Mouse (Mus musculus) kidney, postnatal 0 days (tissue): ENCODE results near the gene Slc13a4. TPM values are rescaled to one million over a fixed set of nuclear protein-coding genes. Genes with fewer than 3 reads are reported as not detected.

ENCODE experiments used
- ATAC-seq: fragments of 200-750 bp; cut with Nextera tagmentation; replicated peaks from 2 replicates; pipeline ENCODE4 v1.8.0; 2017; ENCODE audit warnings: low read depth, moderate number of reproducible peaks, moderate TSS enrichment, moderate library complexity; ENCODE audit not compliant: low FRiP score
- DNase-seq: peaks from one replicate; pipeline ENCODE4 v3.0.0-alpha.2; 2016; ENCODE audit warnings: low spot score
- H3K27ac ChIP-seq: fragments of 300-500 bp; sonication (generic); 2 replicates; pipeline ENCODE4 v1.5.1; 2014; ENCODE audit warnings: mild to moderate bottlenecking
- H3K27me3 ChIP-seq: fragments of 300-500 bp; sonication (generic); 2 replicates; pipeline ENCODE4 v1.6.1; 2014; ENCODE audit warnings: low read length, mixed read lengths; ENCODE audit not compliant: insufficient read depth
- H3K36me3 ChIP-seq: fragments of 300-500 bp; sonication (generic); 2 replicates; pipeline ENCODE4 v1.6.1; 2014; ENCODE audit warnings: low read length, mixed read lengths; ENCODE audit not compliant: insufficient read depth
- H3K4me1 ChIP-seq: fragments of 300-500 bp; sonication (generic); replicated peaks from 2 replicates; pipeline ENCODE4 v1.6.1; 2014; ENCODE audit warnings: antibody characterized with exemption, low read length, mixed read lengths; ENCODE audit not compliant: insufficient read depth
- H3K4me2 ChIP-seq: fragments of 300-500 bp; sonication (generic); 2 replicates; pipeline ENCODE4 v1.6.1; 2014; ENCODE audit warnings: mild to moderate bottlenecking, low read length, moderate library complexity, mixed read lengths
- H3K4me3 ChIP-seq: fragments of 300-500 bp; sonication (generic); replicated peaks from 2 replicates; pipeline ENCODE4 v1.5.1; 2014; ENCODE audit warnings: low read depth, low read length
- H3K9ac ChIP-seq: fragments of 300-500 bp; sonication (generic); 2 replicates; pipeline ENCODE4 v1.6.1; 2014; ENCODE audit warnings: low read depth, low read length
- H3K9me3 ChIP-seq: fragments of 300-500 bp; sonication (generic); replicated peaks from 2 replicates; pipeline ENCODE4 v1.6.1; 2016; ENCODE audit warnings: low read length, inconsistent platforms, mixed read lengths
- CTCF ChIP-seq: IDR thresholded peaks from 2 replicates; pipeline ENCODE4 v1.5.1; 2016; ENCODE audit warnings: antibody characterized with exemption, low read depth, mild to moderate bottlenecking, moderate library complexity
- WGBS: fragments of 180-500 bp; shearing (Covaris S2); extraction: QIAGEN DNeasy Blood & Tissue Kit; methylation state at CpG from one replicate; pipeline ENCODE4 v1.1.7; 2014; 5-methylcytosine and 5-hydroxymethylcytosine counted together
- polyA plus RNA-seq: library from polyadenylated mRNA; unstranded; fragments of >200 nt; fragmentation: Nextera tagmentation; extraction: Ambion mirVana; gene quantifications from 2 replicates; pipeline ENCODE4 v1.2.1, GENCODE M21; 2015

Slc13a4 gene
- polyA plus RNA-seq, 1 experiment from 2014 or later, result 0.30 TPM

DNA sequence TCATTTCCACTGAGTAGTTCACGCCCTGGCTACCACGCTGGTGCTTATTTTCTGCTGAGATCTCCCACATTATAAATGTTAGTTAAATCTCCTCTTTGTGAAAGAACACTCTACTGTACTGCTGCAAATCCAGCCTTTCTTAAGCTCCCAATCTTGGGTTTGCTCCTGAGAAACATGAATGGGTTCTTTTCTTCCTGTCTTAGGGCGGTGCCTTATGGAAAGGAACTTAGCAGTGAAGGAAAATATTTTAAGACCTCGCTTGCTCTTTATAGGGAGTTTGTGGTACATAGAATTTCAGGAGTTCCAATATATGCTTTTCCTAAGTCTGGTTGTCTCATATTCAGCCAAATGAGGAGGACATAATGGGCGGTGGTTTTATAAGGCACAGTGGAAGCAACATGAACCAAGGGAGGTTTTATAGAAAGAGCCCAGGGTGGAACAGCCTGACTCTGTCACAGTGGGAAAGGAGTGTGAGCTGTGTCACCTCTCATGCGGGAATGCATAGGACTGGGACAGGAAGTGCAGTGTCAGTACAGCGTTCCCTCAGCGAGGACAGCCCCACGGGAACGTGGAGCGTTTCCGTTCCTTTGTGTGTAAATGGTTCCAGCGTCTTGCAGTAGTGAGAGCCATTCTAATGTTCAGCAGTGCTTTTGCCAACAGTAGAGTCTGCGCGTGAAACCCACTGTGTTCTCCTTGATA is 42.2 kb downstream of the Slc13a4 start:
- H3K36me3 ChIP-seq, result peaks cover 12% of the 10 kb centered on the region; the same call in 1 of the 2 replicates
- WGBS, result 70% methylated on average over 15 of the region's 15 CpGs
- peak; percentile 54 for DNase-seq
- TF ChIP-seq CTCF, result no peak
- H3K9ac ChIP-seq, result no peak overlapping the region
- no peak overlapping the region for H3K4me2 ChIP-seq
- no peaks in the 10 kb centered on the region for H3K9me3 ChIP-seq
- no peak overlapping the region for H3K4me3 ChIP-seq
- ATAC-seq, result 0 out of 2 replicates have a peak, but pooled peaks have one; percentile 40
- peak overlapping the region; percentile 15; the same call in 1 of the 2 replicates for H3K27ac ChIP-seq
- no peaks in the 10 kb centered on the region for H3K27me3 ChIP-seq
- no peaks in the 10 kb centered on the region for H3K4me1 ChIP-seq

DNA sequence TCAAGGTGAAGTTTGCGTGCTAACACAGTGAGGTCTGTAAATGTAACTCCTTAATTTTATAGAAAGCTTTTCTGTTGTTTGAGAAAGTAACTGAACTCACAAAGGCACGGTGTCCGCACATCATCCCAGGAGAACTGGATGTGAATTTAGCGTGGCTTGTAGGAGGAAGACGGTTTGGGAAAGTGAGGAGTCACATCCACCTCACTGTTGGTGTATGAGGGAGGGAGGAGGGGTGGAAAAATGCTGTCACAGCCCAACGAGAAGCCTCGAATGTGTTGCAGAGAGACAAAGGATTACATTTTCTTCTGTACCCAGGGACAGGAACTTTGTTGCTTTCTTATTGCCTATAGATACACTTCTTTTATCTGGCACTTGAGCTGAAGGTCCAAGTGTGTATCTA is 47.4 kb downstream of the Slc13a4 start:
- Histone ChIP-seq H3K4me3 (no peak overlapping the region), H3K4me1 (0 out of 2 replicates have a peak, but pooled peaks cover 5% of the 10 kb centered on the region), H3K4me2 (no peak overlapping the region), H3K36me3 (peaks cover 14% of the 10 kb centered on the region; the same call in 1 of the 2 replicates), H3K27me3 (no peaks in the 10 kb centered on the region), H3K9ac (no peak overlapping the region), H3K9me3 (no peaks in the 10 kb centered on the region), H3K27ac (no peak overlapping the region)
- no peak for DNase-seq
- WGBS, result 78% methylated on average over 7 of the region's 7 CpGs
- TF ChIP-seq CTCF, result no peak
- ATAC-seq, result no peak

DNA sequence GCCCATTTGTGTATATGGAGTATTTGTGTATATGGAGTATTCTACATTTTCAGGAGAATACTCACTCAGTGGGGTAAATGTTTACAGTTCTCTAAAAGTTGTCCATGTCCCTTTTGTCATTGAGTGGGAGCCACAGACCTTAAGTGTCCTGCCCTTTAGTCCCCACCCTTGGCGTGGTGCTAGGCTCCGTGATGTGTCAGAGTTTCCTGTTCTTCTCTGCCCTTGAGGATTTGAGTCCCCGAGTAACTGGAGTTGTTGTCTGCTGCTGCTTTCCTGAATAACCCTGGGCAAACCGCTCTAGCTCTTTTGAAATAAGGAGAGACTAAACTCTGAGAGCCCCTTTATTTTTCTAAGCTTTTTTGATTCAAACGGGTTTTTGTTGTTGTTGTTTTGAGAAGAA is 48.4 kb downstream of the Slc13a4 start:
- Histone ChIP-seq H3K9me3 (no peaks in the 10 kb centered on the region), H3K4me1 (peaks cover 11% of the 10 kb centered on the region; the same call in 1 of the 2 replicates), H3K4me3 (no peak overlapping the region), H3K27me3 (no peaks in the 10 kb centered on the region), H3K36me3 (peaks cover 14% of the 10 kb centered on the region; the same call in 1 of the 2 replicates), H3K9ac (no peak overlapping the region), H3K4me2 (no peak overlapping the region), H3K27ac (no peak overlapping the region)
- TF ChIP-seq CTCF, result no peak
- no peak for ATAC-seq
- no peak for DNase-seq
- WGBS, result 59% methylated on average over 5 of the region's 5 CpGs

DNA sequence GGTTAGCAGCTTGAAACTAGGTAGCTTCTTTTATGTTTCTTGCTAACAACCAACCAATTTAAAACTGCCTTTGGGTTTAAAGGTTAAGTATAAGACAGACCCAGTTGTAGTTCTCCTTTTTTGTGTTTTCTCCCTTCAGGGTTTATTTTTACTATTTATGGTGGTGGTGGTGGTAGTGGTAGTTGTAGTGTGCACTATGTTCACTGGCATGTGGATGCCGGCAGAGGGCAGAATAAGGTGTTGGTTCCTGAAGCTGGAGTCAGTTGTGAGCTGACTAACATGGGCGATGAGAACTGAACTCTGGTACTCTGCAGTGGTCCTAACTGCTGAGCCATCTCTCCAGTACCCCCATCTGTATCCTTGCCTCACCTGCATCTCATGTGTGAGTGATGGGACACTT is 49.0 kb downstream of the Slc13a4 start:
- 90% methylated on average over 2 of the region's 2 CpGs for WGBS
- TF ChIP-seq CTCF, result no peak
- peaks cover 14% of the 10 kb centered on the region; the same call in 1 of the 2 replicates for H3K36me3 ChIP-seq
- no peak overlapping the region for H3K4me2 ChIP-seq
- H3K27me3 ChIP-seq, result no peaks in the 10 kb centered on the region
- DNase-seq (no peak), ATAC-seq (no peak)
- H3K4me1 ChIP-seq, result peaks cover 17% of the 10 kb centered on the region
- no peak overlapping the region for H3K27ac ChIP-seq
- no peak overlapping the region for H3K9ac ChIP-seq
- no peaks in the 10 kb centered on the region for H3K9me3 ChIP-seq
- H3K4me3 ChIP-seq, result no peak overlapping the region

DNA sequence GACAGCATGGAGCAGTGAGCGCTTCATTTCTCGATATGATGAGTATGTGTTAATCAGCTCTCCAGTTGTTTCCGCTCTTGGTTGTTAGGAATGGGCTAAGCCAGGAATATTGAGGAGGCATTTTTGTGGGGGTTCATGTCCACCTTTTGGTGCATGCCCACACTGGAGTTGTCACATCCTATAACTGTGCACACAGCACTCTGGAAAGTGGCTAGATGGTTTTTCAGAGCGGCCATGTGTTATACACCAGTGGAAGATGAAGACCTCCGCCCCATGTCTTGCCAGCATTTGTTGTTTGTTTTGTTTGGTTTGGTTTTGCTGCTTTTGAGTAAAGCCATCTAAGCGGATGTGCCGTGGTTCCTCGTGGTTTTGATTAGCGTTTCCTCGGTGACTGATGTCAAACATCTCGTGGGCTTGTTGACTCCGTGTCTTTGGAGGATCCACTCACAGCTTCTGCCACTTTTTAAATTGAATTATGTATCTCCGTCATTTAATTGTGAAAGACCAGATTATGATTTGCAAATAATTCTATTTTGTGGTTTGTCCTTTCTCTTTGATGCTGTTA is 50.2 kb downstream of the Slc13a4 start:
- no peak for TF ChIP-seq CTCF
- 83% methylated on average over 13 of the region's 13 CpGs for WGBS
- Histone ChIP-seq H3K4me3 (no peak overlapping the region), H3K9me3 (no peaks in the 10 kb centered on the region), H3K27me3 (no peaks in the 10 kb centered on the region), H3K4me2 (no peak overlapping the region), H3K27ac (no peak overlapping the region), H3K36me3 (peaks cover 9% of the 10 kb centered on the region; the same call in 1 of the 2 replicates), H3K4me1 (peaks cover 22% of the 10 kb centered on the region), H3K9ac (no peak overlapping the region)
- DNase-seq (no peak), ATAC-seq (no peak)

DNA sequence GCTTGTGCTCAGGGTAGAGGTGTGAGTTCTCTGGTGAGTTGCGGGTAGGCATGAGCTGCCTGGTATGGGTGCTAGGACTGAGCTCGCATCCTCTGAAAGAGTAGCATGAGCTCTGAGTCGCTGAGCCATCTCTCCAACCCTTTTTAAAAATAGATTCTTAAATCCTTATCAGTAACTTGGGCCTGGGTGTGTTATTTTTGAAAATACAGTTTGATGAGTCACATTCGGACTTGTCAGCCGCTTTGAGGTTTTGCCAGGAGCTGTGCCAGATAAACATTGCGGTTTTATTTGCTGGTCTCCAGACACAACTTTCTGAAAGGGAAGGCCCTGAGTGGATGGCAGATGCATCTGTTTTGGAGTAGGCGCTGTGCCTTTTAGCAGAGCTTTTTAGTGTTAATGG is 51.2 kb downstream of the Slc13a4 start:
- TF ChIP-seq CTCF, result no peak
- H3K4me2 ChIP-seq, result no peak overlapping the region
- H3K27ac ChIP-seq, result no peak overlapping the region
- H3K27me3 ChIP-seq, result no peaks in the 10 kb centered on the region
- DNase-seq (peak; percentile 53), ATAC-seq (no peak)
- no peak overlapping the region for H3K4me3 ChIP-seq
- H3K9ac ChIP-seq, result no peak overlapping the region; the same call in 1 of the 2 replicates
- no peaks in the 10 kb centered on the region for H3K9me3 ChIP-seq
- H3K4me1 ChIP-seq, result peaks cover 22% of the 10 kb centered on the region
- H3K36me3 ChIP-seq, result 0 out of 2 replicates have a peak, but pooled peaks cover 7% of the 10 kb centered on the region
- 58% methylated on average over 7 of the region's 7 CpGs for WGBS
